25 mouse cellular contexts compared by ENCODE assay signal in genomic region chr4:62769469-62770234, GRCm38 (mm10).
DNase-seq lines count a peak whose midpoint lies in the region; ATAC-seq and TF ChIP-seq lines count a peak whose summit lies in the region.
"Had no signal": no experiment of that assay in that cellular context is flagged by ENCODE, and none has a peak within 500 bp of the region (broad histone marks: within the 10 kb centered on the region; RNA-seq: fewer than 3 reads in every experiment).

No protein-coding gene starts in this region.

- no peak overlapping the region for H3K4me3 ChIP-seq in neural tube, embryonic 12.5 days
- no peak overlapping the region for H3K4me3 ChIP-seq in hindbrain, postnatal 0 days (ENCODE audit: low read length)
- H3K4me3 ChIP-seq in midbrain, postnatal 0 days (ENCODE audit: low read depth, low read length), result no peak overlapping the region
- H3K4me3 ChIP-seq: embryonic facial prominence, embryonic 13.5 days; erythroblast, embryonic 14.5 days; forebrain, embryonic 13.5 days; heart, embryonic 10.5 days; limb, embryonic 10.5 days; liver, embryonic 15.5 days; lung, embryonic 15.5 days; megakaryocyte, embryonic 14.5 days had no signal

- H3K9me3 ChIP-seq in neural tube, embryonic 12.5 days, result no peaks in the 10 kb centered on the region
- no peaks in the 10 kb centered on the region for H3K9me3 ChIP-seq in hindbrain, postnatal 0 days (ENCODE audit: low read length)
- no peaks in the 10 kb centered on the region for H3K9me3 ChIP-seq in midbrain, postnatal 0 days (ENCODE audit: low read length)
- H3K9me3 ChIP-seq: embryonic facial prominence, embryonic 13.5 days; forebrain, embryonic 13.5 days; heart, embryonic 10.5 days; limb, embryonic 10.5 days; liver, embryonic 15.5 days; lung, embryonic 15.5 days; megakaryocyte, embryonic 14.5 days had no signal

- no peak for TF ChIP-seq CTCF in hindbrain, postnatal 0 days (IDR thresholded peaks at IDR 0.05; ENCODE audit: low read depth)
- no peak for TF ChIP-seq CTCF in midbrain, postnatal 0 days (IDR thresholded peaks at IDR 0.05)

- no peak overlapping the region for H3K4me2 ChIP-seq in neural tube, embryonic 12.5 days (replicated peaks)
- H3K4me2 ChIP-seq in hindbrain, postnatal 0 days (ENCODE audit: low read depth, low read length), result no peak overlapping the region
- no peak overlapping the region for H3K4me2 ChIP-seq in midbrain, postnatal 0 days (ENCODE audit: low read depth, low read length, poor library complexity, severe bottlenecking)
- H3K4me2 ChIP-seq: embryonic facial prominence, embryonic 13.5 days; forebrain, embryonic 13.5 days; liver, embryonic 15.5 days; lung, embryonic 15.5 days had no signal

- H3K36me3 ChIP-seq in neural tube, embryonic 12.5 days, result no peaks in the 10 kb centered on the region
- no peaks in the 10 kb centered on the region for H3K36me3 ChIP-seq in hindbrain, postnatal 0 days (ENCODE audit: insufficient read depth, low read length)
- H3K36me3 ChIP-seq in midbrain, postnatal 0 days (ENCODE audit: insufficient read depth, low read length), result no peaks in the 10 kb centered on the region
- H3K36me3 ChIP-seq: embryonic facial prominence, embryonic 13.5 days; G1E; heart, embryonic 10.5 days; limb, embryonic 10.5 days; liver, embryonic 15.5 days; lung, embryonic 15.5 days had no signal

- H3K27me3 ChIP-seq in neural tube, embryonic 12.5 days (replicated peaks), result no peaks in the 10 kb centered on the region
- H3K27me3 ChIP-seq in hindbrain, postnatal 0 days (ENCODE audit: insufficient read depth, low read length), result no peaks in the 10 kb centered on the region
- no peaks in the 10 kb centered on the region for H3K27me3 ChIP-seq in midbrain, postnatal 0 days (ENCODE audit: insufficient read depth, low read length)
- H3K27me3 ChIP-seq: embryonic facial prominence, embryonic 13.5 days; forebrain, embryonic 13.5 days; liver, embryonic 15.5 days; lung, embryonic 15.5 days had no signal

- H3K9ac ChIP-seq in neural tube, embryonic 12.5 days, result no peak overlapping the region
- H3K9ac ChIP-seq in hindbrain, postnatal 0 days (replicated peaks; ENCODE audit: low read length), result no peak overlapping the region
- no peak overlapping the region for H3K9ac ChIP-seq in midbrain, postnatal 0 days (replicated peaks; ENCODE audit: low read length, poor library complexity, severe bottlenecking)
- H3K9ac ChIP-seq: embryonic facial prominence, embryonic 13.5 days; forebrain, embryonic 13.5 days; liver, embryonic 15.5 days; lung, embryonic 15.5 days had no signal

- no peaks in the 10 kb centered on the region for H3K4me1 ChIP-seq in neural tube, embryonic 12.5 days
- no peaks in the 10 kb centered on the region for H3K4me1 ChIP-seq in hindbrain, postnatal 0 days (ENCODE audit: insufficient read depth, low read length)
- no peaks in the 10 kb centered on the region for H3K4me1 ChIP-seq in midbrain, postnatal 0 days (ENCODE audit: insufficient read depth, low read length)
- H3K4me1 ChIP-seq: forebrain, embryonic 13.5 days; liver, embryonic 15.5 days; lung, embryonic 15.5 days had no signal

- no peak for DNase-seq in neural tube, embryonic 10.5 days (ENCODE audit: extremely low spot score, low spot score)
- no peak for DNase-seq in hindbrain, postnatal 0 days (ENCODE audit: low spot score)
- no peak for DNase-seq in midbrain, postnatal 0 days (ENCODE audit: low spot score)
- DNase-seq in layer of hippocampus, adult 9-11 months, result no peak
- no peak for DNase-seq in cerebellum, postnatal 25 days
- no peak for DNase-seq in urinary bladder, adult 2 months (ENCODE audit: low spot score)
- DNase-seq: B cell, adult 2 months; cerebellum, adult 11-12 months; cerebellum, postnatal 10 days; kidney, postnatal 36 days; liver; lung, postnatal 36 days; thymus, adult 2 months had no signal

- peak; percentile 33 for ATAC-seq in neural tube, embryonic 12.5 days (ENCODE audit: low FRiP score, low read depth)
- ATAC-seq in hindbrain, postnatal 0 days, result peak; percentile 14; the same call in 1 of the 2 replicates
- ATAC-seq in midbrain, postnatal 0 days (ENCODE audit: low FRiP score), result peak; percentile 18; the same call in 1 of the 2 replicates
- ATAC-seq: forebrain, embryonic 13.5 days; intestine, postnatal 0 days; Patski had no signal

- no peak overlapping the region for H3K27ac ChIP-seq in neural tube, embryonic 12.5 days
- H3K27ac ChIP-seq in hindbrain, postnatal 0 days, result no peak overlapping the region
- H3K27ac ChIP-seq in midbrain, postnatal 0 days (ENCODE audit: low read depth, low read length), result no peak overlapping the region
- H3K27ac ChIP-seq: embryonic facial prominence, embryonic 13.5 days; forebrain, embryonic 13.5 days; heart, embryonic 10.5 days; limb, embryonic 10.5 days; liver, embryonic 15.5 days; lung, embryonic 15.5 days had no signal

- WGBS in neural tube, embryonic 12.5 days, result 67% methylated on average over 10 of the region's 10 CpGs
- WGBS in hindbrain, postnatal 0 days, result 57% methylated on average over 10 of the region's 10 CpGs
- WGBS in midbrain, postnatal 0 days, result 43% methylated on average over 10 of the region's 10 CpGs
